Mouse (Mus musculus) hematopoietic multipotent progenitor cell, adult 10-12 weeks (in vitro differentiated cells): ENCODE data around the gene H2afy. TPM values are rescaled to one million over a fixed set of nuclear protein-coding genes. Genes with fewer than 3 reads are reported as not detected.

Experiments
- polyA plus RNA-seq: library from polyadenylated mRNA; stranded (reverse); fragments of >175 nt; gene quantifications from 2 replicates; pipeline ENCODE4 v1.2.3, GENCODE M21; 2012; ENCODE audit warnings: low replicate concordance

H2afy gene
- polyA plus RNA-seq = 405 and 821 TPM in 2 replicates

DNA sequence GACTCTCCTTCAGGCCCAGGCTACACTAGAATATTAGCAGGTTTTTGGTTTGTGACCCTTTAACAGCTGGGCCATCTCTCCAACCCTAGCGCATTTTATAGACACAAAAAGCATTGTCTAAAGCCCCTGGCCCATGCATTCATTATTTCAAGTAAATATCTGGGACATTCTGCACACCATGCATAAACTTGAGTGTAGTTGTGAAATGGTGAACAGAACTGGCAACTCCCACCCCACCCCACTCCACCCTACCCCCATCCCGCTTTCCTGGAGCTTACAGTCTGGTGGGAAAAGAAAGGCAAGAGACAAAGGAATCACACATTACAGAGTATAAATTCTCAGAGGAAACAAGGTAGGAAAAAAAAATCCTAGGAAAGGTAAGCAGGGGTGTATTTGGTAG is at the start of gene H2afy:
TSS of gene H2afy (minus strand) at position 162 of the 400 bp plus-strand sequence.

DNA sequence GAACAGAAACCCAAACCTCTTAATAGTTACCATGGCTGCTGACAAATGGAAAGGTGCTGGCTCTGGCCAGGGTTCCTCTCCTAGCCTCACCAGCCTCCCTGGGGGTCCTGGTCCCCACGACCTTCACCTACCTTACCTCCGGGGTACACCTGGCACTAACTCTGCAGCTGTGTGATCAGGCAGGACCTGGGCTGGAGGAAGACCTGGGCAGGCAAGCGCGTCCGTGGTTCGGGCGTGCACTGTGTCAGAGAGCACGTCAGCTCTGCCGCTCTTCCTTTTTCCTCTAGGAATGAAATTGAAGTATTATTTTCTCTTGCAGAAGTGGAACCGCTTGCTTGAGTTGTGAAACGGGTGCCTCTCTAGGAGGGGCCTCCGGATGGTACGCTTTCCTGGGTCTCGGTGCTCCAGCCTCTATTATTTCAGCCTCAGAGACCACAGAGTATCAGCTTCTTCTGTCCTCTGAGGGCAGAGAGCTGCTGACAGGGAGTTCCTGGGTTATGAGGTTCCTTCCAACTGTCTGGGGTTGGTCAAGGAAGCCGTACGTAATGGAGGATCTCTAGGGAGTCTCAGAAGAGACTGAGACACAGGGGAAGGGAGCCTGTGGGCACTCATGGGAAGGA is 42.4 kb upstream of the H2afy start, which contains the start of gene Tifab:
TSS of gene Tifab (minus strand) at position 470 of the 620 bp plus-strand sequence.

Other genes starting within 250 kb of the H2afy start
- 24.5 and 31.9 TPM in 2 replicates for gene Tifab, start 42.5 kb upstream of the H2afy start, polyA plus RNA-seq
- gene Neurog1, start 115.8 kb upstream of the H2afy start, polyA plus RNA-seq = not detected in 2 replicates
- gene Cxcl14, start 160.2 kb upstream of the H2afy start, polyA plus RNA-seq = not detected in 2 replicates